Comparison of ENCODE assay signal across 17 mouse cellular contexts in the genomic region with DNA sequence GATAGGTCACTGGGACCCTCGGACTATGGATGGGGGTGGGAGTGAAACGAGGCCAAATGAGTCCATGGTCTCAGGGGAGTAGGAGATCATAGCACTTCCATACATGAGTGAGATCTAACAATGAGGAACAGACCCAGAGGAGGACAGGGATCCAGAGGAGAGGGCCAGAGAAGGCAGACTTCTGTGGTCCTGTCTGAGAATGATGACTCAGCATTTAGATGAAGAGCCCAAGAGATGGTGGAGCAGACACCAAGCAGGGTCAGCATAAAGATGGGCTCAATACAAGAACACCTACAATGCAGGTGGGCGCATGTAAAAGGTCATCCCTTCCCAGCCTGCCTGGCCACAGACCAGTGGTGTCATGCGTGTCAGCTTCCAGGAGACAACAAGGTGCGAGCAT. TPM values are rescaled to one million over a fixed set of nuclear protein-coding genes. Genes with fewer than 3 reads are reported as not detected.
"Had no signal": no experiment of that assay in that cellular context is flagged by ENCODE, and none has a peak within 500 bp of the region (broad histone marks: within the 10 kb centered on the region; RNA-seq: fewer than 3 reads in every experiment).

No protein-coding gene starts in this region.

- H3K9ac ChIP-seq: neural tube, embryonic 13.5 days; neural tube, embryonic 15.5 days; stomach, embryonic 15.5 days had no signal

- H3K36me3 ChIP-seq: neural tube, embryonic 13.5 days; neural tube, embryonic 15.5 days; stomach, embryonic 15.5 days had no signal

- H3K4me2 ChIP-seq: neural tube, embryonic 13.5 days; neural tube, embryonic 15.5 days; stomach, embryonic 15.5 days had no signal

- DNase-seq: retina, postnatal 1 day; right cerebral cortex, adult 18-20 months; right cerebral cortex, postnatal 14 days; right cerebral cortex, postnatal 25 days; right cerebral cortex, postnatal 4 days; spleen, adult 18-20 months; thymus, adult 18-20 months; thymus, adult 2 months; thymus, postnatal 14 days; thymus, postnatal 25 days; thymus, postnatal 36 days; thymus, postnatal 4 days had no signal

- H3K27ac ChIP-seq: neural tube, embryonic 13.5 days; neural tube, embryonic 15.5 days; stomach, embryonic 15.5 days; stomach, postnatal 0 days had no signal

- H3K9me3 ChIP-seq: neural tube, embryonic 13.5 days; neural tube, embryonic 15.5 days; stomach, embryonic 15.5 days had no signal

- H3K27me3 ChIP-seq: neural tube, embryonic 13.5 days; neural tube, embryonic 15.5 days; stomach, embryonic 15.5 days had no signal

- H3K4me3 ChIP-seq: neural tube, embryonic 13.5 days; neural tube, embryonic 15.5 days; stomach, embryonic 15.5 days had no signal

RNA-seq across cellular contexts. Expression of gene Tcte2, which starts 41.4 kb away (rescaled TPM):
- total RNA-seq: neutrophil, adult 5-6 weeks had no signal
